Mouse (Mus musculus): Measurements from ENCODE around the gene Eva1c.
A peak's percentile ranks its signal among the peaks of the same experiment; 100 is the strongest.

- TF ChIP-seq ZNF384 (IDR thresholded peaks at IDR 0.05; ENCODE audit: low read depth, low read length) = no peak
- TF ChIP-seq ZC3H11A (IDR thresholded peaks at IDR 0.05; ENCODE audit: borderline replicate concordance, low read depth, low read length) = no peak
- TF ChIP-seq MAFK (IDR thresholded peaks at IDR 0.05; ENCODE audit: insufficient read depth, low read depth, low read length) = no peak
- TF ChIP-seq HCFC1 (IDR thresholded peaks at IDR 0.05; ENCODE audit: borderline replicate concordance, insufficient read depth, low read length) = peak; percentile 81
- 0 out of 2 replicates have a peak, but pooled peaks have one; percentile 10 for TF ChIP-seq CHD2 (IDR thresholded peaks at IDR 0.05; ENCODE audit: low read depth, low read length)
These were observed 108.3 kb downstream of the Eva1c start, which contains the start of gene Cfap298 for GRCm38 (mm10) chr16:90934687-90935328.

Measured in ES-E14 (cell line).